Mouse (Mus musculus): Measurements from ENCODE around the gene Psmd4.

- TF ChIP-seq CTCF (IDR thresholded peaks at IDR 0.05; ENCODE audit: extremely low read depth, insufficient read length, insufficient replicate concordance, low read depth, low read length) (no peak), POLR2A (IDR thresholded peaks at IDR 0.05; ENCODE audit: low read depth, low read length) (no peak)
Observed at GRCm38 (mm10) chr3:95066095-95066494, 23.7 kb upstream of the Psmd4 start.

Data from small intestine, adult 2 months (tissue).